Mouse (Mus musculus) heart, postnatal 0 days (tissue): ENCODE measurements around the gene Haspin.

Source experiments
- CTCF ChIP-seq: IDR thresholded peaks from 2 replicates; pipeline ENCODE4 v1.5.1; 2016; ENCODE audit warnings: antibody characterized with exemption, control low read depth, low read depth
- EP300 ChIP-seq: IDR thresholded peaks from 2 replicates; pipeline ENCODE4 v1.6.1; 2016; ENCODE audit warnings: antibody characterized with exemption, low read depth

DNA sequence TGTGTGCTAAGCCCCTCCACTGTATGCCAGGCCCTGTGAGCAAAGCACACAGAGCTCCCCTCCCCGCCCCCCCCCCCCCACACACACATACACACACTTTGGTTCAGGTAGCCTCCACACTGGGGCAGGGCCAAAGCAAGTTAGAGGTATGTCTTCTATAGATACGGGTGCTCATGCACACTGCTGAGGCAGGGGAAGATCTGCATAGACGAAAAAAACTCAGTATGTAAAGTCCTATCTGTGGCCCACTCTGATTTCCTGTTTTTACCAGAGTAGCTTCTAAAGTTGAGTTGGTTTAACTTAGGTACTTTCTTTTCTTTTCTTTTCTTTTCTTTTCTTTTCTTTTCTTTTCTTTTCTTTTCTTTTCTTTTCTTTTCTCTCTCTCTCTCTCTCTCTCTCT lies 32.8 kb downstream of the Haspin start:
- TF ChIP-seq CTCF (no peak), EP300 (no peak)
